Mouse (Mus musculus) retina, embryonic 14.5 days (tissue): ENCODE data around the gene Mbip.
A peak's percentile ranks its signal among the peaks of the same experiment; 100 is the strongest.

Experiments used
- DNase-seq: peaks from one replicate; pipeline ENCODE4 v3.0.0-alpha.2; 2015; ENCODE audit warnings: low spot score

Mbip gene

GRCm38 (mm10) chr12:56345367-56346089, at the start of gene Mbip:
TSS of gene Mbip (minus strand) at chr12:56345894.
- peak; percentile 100 for DNase-seq

DNA sequence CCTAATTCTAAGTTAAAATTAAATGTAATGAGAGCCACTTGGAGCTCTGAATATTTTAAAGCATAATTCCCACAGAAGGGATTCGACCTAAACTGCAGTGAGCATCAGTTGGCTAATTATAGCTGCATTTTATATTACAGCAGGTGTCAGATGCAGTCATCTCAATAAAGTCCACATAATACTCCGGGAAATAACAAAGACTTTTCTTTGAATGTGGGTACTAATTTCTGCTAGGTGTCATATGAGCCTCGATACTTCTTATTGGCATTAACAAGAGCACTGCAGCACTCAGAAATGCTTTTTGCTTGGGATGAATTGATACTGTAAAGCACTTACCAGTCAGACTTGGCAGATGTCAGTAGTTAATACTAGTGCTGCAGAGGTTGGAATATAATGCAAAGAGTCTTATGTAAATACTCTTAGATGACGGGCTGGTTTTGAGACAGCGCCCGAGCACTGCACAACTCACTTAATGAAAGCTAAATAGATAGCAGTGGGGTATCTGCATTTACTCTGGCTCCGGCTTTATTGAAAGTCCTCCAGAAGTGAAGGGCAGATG, 42.0 kb upstream of the Mbip start:
- DNase-seq = no peak

DNA sequence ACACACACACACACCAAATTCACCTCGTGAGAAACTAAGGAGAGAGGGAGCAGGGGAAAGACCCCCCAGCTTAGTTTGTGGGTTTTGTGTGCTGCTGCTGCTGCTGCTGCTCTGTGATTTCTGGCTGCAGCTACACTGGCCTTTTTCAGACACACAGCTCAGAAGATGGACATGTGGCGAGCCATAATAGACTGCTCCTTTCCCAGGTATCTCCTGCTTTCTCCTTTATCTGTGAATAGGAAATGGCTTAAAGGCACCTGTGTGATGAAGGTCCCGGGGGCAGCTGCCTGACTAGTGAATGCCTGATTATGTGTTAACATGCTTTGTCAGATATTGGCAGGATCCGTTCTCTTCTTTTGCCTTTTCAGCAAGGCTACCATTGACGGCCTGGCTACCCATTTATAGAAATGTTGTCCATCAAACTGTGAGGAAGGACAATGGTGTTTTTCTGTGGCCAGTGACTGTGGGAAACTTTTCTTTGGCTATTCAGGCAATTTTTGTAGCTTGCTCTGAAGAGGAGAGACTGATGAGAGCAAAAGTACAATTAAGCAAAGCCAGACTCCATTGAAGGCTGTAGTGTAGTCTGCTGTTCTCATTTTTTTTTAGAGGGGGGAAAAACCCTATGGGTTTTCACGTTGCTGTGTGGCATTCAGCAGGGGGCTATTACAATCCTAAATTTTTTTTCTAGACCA, 41.4 kb upstream of the Mbip start:
- DNase-seq = no peak

- no peak for DNase-seq
These were observed 851 bp downstream of the Mbip start for GRCm38 (mm10) chr12:56344771-56345314.

GRCm38 (mm10) chr12:56339295-56340056, 6.2 kb downstream of the Mbip start:
- no peak for DNase-seq

- DNase-seq = no peak
These were observed 12.2 kb downstream of the Mbip start for GRCm38 (mm10) chr12:56333461-56333860.

DNA sequence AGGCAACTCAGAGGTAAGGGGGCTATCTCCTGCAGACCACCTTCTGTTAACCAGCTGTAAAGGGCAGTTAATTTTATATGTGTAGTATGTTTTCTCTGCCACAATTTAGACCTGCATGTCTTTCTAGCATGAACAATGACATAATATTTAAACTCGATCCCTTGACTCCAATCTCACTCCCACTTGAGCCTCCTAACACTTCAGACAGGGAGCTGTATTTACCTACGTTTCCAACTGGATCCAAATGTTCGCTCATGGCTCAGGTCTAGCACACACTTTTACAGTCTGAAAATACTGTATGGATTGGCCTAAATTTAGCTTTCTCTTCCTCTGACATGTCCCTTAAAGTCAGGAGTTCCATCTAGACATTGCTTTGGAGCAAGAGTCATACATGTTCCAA, 13.2 kb downstream of the Mbip start:
- no peak for DNase-seq

DNA sequence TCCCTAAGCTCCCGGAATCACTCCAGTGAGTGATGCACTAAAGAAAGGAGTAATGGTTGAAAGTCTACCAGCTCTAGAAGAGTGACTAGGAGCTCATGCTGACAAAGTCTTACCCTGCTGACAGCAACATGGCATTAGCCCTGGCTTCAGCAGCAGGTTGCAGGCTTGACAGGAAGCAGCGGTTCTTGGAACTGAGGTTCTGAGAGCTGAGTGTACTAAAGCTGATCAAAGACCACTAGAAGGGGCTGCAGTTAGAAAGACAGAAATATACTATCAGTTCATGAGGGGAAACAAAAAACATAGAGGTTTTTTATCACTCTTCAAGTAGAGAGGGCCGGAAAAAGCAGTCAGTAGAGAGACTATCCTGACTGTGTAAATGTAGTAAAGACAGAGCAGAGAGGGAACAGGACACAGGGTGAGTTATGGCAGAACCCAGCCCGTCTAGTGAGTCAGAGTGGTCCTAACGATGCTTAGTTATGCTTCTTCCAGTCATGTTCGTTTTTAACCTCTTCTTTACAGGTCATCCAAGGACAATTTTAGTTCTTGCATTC, 18.2 kb downstream of the Mbip start:
- no peak for DNase-seq

- no peak for DNase-seq
These were observed 19.8 kb downstream of the Mbip start for GRCm38 (mm10) chr12:56325851-56326250.

GRCm38 (mm10) chr12:56318941-56319340, 26.8 kb downstream of the Mbip start:
- DNase-seq = no peak

GRCm38 (mm10) chr12:56318059-56318458, 27.6 kb downstream of the Mbip start:
- DNase-seq = no peak

- DNase-seq = no peak
These were observed 39.9 kb downstream of the Mbip start for GRCm38 (mm10) chr12:56305758-56306157.

- DNase-seq = no peak
These were observed 43.2 kb downstream of the Mbip start for GRCm38 (mm10) chr12:56302321-56303017.

- DNase-seq = peak; percentile 41
These were observed 44.0 kb downstream of the Mbip start for GRCm38 (mm10) chr12:56301487-56302293.

- DNase-seq = no peak
These were observed 46.1 kb downstream of the Mbip start for GRCm38 (mm10) chr12:56299610-56300009.

- DNase-seq = no peak
These were observed 46.8 kb downstream of the Mbip start for GRCm38 (mm10) chr12:56298919-56299318.

GRCm38 (mm10) chr12:56297921-56298830, 47.5 kb downstream of the Mbip start:
- DNase-seq = peak; percentile 48

DNA sequence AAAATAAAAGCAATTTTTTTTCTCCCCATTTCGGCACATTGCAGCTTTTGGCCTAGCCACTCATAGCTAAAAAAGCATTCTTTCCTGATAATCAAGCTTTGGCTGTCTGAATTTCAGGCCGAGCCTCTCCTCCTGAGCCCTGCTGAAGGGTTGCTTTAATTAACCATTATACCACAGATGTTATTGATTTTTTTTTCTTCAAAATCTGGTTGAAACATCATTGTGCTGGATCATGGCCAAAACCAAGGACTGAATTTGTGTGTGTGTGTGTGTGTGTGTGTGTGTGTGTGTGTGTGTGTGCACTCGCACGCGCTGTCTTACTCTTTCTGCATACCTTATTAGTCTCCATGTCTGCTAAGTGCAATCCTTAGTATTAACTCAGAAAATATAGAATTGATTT, 48.6 kb downstream of the Mbip start:
- no peak for DNase-seq

DNA sequence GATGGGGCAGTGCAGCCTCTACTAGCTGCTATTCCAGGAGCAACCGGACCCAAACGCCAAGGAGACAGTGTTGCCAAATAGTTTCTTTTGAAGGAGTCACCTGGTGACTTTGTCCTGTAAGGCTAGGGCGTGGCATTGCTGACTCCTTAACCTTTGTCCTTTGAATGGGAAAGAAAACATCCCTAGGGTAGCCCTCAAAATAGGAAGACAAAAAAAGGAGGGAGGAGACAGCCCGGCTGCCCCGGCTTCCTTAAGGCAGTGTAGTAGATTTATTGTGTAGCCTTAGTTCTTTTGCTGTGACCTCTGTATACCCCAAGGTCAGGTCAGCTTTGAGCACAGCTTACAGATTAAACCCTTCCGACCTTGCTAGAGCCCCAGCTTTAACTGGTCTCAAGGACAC, 49.2 kb downstream of the Mbip start:
- DNase-seq = no peak
